Mouse (Mus musculus): ENCODE data around the gene Bbs2.
A peak's percentile ranks its signal among the peaks of the same experiment; 100 is the strongest.

Bbs2 gene

GRCm38 (mm10) chr8:94098996-94099395 lies 268 bp upstream of the Bbs2 start:
- no peak for ATAC-seq (ENCODE audit: low TSS enrichment)

DNA sequence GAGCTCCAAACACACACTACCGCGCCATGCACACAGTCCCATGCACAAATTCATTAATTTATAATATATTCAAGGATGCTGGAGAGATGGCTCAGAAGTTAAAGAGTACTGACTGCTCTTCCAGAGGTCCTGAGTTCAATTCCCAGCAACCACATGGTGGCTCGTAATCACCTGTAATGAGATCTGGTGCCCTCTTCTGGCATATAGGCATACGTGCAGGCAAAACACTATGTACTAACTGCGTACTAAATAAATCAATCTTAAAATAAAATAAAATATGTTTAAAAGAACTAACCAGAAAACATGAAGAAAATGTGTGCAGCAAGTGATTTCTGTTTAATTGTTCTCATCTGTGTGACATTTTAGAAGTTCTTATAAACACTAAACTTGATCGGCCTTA lies 4.4 kb downstream of the Bbs2 start:
- ATAC-seq (ENCODE audit: low TSS enrichment), result no peak

DNA sequence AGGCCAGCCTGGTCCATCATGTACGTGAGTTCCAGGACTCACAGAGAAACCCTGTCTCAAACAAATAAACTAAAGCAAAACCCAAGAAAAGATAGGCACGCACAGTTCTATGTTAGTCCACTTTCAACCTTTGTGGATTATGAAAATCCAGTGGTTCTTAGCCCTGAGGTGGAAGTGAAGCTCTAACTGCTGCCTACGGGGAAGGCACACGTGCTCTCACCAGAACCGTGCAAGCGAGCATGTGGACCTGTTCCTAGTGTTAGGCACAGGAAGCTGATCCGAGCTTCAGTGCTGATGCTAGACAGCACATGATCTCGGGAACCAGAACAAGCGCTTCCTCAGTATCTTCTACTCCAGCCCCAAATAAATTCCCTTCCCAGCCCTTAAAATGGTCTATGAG lies 5.9 kb downstream of the Bbs2 start:
- no peak for ATAC-seq (ENCODE audit: low TSS enrichment)

DNA sequence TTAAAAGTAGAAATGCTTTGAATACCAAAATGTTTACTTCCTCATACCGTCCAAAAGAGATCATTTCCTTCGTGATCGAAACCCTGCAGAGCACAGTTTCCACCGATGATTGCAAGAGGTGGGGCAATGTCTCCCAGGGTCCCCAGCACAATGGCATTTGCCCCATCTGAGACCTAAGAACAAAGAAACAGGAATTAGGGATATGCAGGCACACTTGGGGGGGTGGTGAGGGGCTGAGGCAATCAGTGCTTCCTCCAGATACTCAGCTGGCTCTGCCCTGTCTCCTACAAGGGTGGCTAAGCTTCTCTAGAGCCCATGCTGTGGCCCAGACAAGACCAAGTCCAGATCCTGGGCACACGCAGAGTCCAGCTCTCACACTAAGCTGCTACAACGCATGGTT lies 9.0 kb downstream of the Bbs2 start:
- no peak for ATAC-seq (ENCODE audit: low TSS enrichment)

DNA sequence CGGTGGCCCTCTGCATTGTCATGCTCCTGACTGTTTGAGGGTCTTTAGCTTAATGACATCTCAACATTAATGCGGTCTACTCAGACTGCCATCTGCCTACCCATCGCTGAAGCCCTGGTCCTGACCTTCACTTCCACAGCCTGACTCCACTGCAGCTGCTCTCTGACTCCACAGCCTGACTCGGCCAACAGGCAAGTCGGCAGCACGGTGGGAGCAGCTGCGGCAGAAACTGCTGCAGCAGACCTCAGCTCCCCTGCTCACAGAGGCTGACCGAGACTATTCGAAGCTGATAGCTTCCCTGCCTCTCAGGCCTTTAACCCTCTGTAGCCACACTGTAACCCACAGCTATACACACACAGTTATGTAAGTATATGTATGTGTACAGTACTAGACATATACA lies 10.8 kb downstream of the Bbs2 start:
- no peak for ATAC-seq (ENCODE audit: low TSS enrichment)

GRCm38 (mm10) chr8:94076461-94077192 lies 22.1 kb downstream of the Bbs2 start:
- ATAC-seq (ENCODE audit: low TSS enrichment), result no peak

- ATAC-seq (ENCODE audit: low TSS enrichment), result no peak
These were observed 29.9 kb downstream of the Bbs2 start for GRCm38 (mm10) chr8:94068793-94069192.

DNA sequence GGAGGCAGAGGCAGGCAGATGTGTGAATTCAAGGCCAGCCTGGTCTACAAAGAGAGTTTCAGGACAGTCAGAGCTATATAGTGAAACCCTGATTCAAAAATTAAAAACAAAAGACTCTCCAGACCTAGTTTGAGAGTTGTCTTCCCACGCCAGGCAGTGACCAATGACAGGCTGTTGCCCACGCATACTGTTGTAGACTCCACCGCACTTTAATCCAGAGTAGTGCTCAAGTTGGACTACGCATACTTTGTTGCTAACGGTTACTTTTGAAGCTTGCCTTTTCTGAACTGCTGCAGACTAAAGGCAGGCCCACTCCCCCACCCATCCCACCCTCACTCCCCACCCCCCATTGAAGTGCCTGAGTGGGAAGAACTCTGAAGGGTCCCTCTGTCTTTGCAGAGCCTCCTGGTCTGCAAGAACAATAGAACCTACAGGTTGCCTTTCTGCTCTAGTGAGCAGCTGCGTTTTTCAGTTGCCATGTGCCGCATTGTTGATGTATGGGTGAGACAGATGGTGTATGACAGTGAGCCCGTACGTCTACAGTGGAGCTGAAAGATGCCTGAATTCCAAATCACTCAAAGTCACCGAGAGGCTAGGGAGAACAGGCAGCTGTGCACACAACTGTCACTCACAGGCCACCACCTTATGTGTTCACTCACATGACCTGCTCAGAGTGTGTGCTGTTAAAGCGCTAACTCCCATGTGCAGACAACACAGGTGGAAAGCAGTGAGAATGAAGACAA lies 32.4 kb downstream of the Bbs2 start:
- peak; percentile 67 for ATAC-seq (ENCODE audit: low TSS enrichment)

- ATAC-seq (ENCODE audit: low TSS enrichment), result peak; percentile 69
These were observed 41.4 kb downstream of the Bbs2 start for GRCm38 (mm10) chr8:94057157-94057854.

GRCm38 (mm10) chr8:94052696-94053095 lies 46.0 kb downstream of the Bbs2 start:
- no peak for ATAC-seq (ENCODE audit: low TSS enrichment)

DNA sequence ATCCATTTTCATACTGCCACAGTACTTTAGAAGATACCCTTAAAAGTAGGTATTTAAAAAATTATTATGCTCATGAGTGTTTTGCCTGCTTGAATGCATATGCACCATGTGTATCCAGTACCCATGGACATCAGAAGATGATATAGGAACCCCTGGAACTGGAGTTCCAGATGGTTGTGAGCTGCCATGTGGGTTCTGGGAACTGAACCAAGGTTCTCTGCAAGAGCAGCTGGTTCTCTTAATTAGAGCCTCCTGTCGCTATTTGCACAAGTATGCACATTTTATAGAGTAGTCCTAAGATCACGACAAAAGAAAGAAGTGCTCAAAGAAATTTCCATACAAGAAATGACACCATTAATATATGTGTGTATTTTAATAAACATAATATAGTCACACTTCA lies 50.9 kb downstream of the Bbs2 start:
- ATAC-seq (ENCODE audit: low TSS enrichment), result no peak

DNA sequence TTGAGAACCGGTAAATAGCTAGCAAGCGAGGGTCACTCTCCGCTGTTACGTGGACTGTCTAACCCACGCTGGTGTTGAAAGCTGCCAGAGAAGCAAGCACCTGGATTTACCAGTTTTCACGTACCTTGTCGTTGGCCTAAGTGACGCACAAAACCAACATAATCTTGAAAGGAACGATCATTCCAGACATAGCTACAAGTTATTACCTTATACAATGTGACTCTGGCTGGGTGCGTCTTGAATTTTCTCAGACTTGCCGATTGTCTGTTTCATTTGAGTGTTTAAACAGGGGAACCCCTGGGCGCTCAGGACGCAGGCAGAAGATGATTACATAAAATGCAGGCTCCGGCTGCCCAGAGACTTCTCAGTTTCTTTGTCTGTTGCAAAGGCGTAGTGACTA lies 60.9 kb downstream of the Bbs2 start:
- peak; percentile 10; the same call in 1 of the 2 replicates for ATAC-seq (ENCODE audit: low TSS enrichment)

- peak; percentile 98 for ATAC-seq (ENCODE audit: low TSS enrichment)
These were observed 61.7 kb downstream of the Bbs2 start, which contains the start of the genes Nudt21 and Ogfod1 for GRCm38 (mm10) chr8:94036944-94037524. Gene Nudt21 (minus strand): TSS chr8:94037031. Gene Ogfod1 (plus strand): TSS chr8:94037198.

DNA sequence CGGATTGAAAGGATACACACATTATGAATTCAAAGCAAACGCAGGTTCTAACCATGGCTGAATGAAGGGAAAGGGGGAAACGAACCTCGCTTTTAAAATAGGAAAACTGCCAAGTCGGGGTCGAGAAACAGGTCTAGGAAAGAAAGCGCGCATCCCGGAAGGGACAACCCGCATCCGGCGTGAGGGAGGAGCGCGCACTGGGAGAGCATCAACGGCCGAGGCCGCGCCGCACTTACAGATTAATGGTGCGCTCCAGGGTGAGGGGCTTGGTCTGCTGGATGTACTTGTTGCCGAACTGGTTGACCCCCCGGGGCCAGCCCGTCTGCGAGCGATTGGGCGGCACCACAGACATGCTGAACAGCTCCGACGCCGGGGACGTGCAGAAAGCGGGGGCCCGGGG lies 62.2 kb downstream of the Bbs2 start:
- ATAC-seq (ENCODE audit: low TSS enrichment), result peak; percentile 72

DNA sequence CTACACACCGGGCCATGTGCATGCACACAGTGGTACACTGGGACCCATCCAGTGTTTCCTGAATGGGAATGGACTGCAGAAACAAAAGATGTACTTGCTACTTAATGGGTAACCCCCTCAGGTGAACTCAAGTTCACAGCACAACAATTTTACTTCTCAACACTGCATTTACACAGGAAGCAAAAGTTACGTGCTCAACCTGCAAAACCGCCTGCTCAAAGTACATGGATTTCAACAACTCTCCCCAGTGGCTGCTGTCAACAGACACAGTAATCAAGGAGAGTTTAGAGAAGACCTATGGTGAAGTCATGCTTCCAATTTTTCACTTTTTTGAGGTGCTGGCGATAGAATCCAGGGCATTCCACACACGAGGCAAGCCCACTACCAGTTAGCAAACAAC lies 63.5 kb downstream of the Bbs2 start:
- no peak for ATAC-seq (ENCODE audit: low TSS enrichment)

GRCm38 (mm10) chr8:94033601-94034000 lies 65.1 kb downstream of the Bbs2 start:
- no peak for ATAC-seq (ENCODE audit: low TSS enrichment)

- no peak for ATAC-seq (ENCODE audit: low TSS enrichment)
These were observed 69.0 kb downstream of the Bbs2 start for GRCm38 (mm10) chr8:94029701-94030100.

DNA sequence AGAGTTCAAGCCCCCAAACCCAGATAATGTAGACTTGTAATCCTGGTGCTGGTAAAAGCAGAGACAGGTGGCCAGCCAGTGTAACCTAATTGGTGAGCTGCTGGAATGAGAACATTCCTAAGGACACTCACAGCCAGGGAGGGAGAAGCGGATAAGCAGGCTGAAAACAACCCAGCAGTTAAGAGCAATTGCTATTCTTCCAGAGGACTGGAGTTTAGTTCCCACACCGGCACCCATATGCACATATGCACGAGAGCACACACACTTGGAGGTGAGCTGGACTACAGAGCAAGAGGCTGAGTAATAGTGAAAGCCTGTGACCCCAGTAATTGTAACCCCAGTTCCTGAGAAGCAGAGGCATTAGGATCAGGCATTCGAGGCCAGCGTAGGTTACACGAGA lies 74.8 kb downstream of the Bbs2 start:
- no peak for ATAC-seq (ENCODE audit: low TSS enrichment)

Measured in frontal cortex, adult (tissue).